In the genomic region with DNA sequence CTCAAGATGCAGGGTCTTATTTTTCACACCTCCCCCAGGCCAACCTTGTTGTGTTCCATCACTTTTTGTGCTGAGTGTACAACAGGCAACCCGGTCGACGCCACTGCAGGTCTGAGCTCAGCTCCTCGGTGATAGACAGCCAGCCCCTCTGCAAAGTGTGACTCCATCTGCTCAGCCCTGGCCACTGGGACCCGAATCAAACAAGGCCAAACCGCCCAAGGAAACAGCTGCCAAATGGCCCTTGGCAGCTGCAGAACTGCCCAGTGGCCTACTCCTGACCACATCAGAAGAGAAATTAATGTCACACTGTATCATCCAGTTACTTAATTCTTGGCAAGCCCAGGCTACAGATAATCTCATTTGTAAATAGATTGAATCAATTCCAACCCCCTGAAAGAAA, we compare ENCODE assay signal across 9 mouse cellular contexts.
A peak's percentile ranks its signal among the peaks of the same experiment; 100 is the strongest.
DNase-seq lines count a peak whose midpoint lies in the region; ATAC-seq lines count a peak whose summit lies in the region.
"Had no signal": no experiment of that assay in that cellular context is flagged by ENCODE, and none has a peak within 500 bp of the region (broad histone marks: within the 10 kb centered on the region; RNA-seq: fewer than 3 reads in every experiment).

No protein-coding gene starts in this region.

- H3K9me3 ChIP-seq in forebrain, embryonic 12.5 days: no peaks in the 10 kb centered on the region
- H3K9me3 ChIP-seq in forebrain, embryonic 10.5 days: no peaks in the 10 kb centered on the region
- no peaks in the 10 kb centered on the region for H3K9me3 ChIP-seq in hindbrain, embryonic 11.5 days (ENCODE audit: control insufficient read depth, low read length)
- H3K9me3 ChIP-seq in midbrain, embryonic 14.5 days (ENCODE audit: control insufficient read depth, low read length): no peaks in the 10 kb centered on the region

- no peak for DNase-seq in forebrain, embryonic 10.5 days (ENCODE audit: extremely low spot score, low spot score)
- peak; percentile 89 for DNase-seq in adrenal gland, adult 2 months
- DNase-seq in hindbrain, embryonic 11.5 days (ENCODE audit: low spot score): no peak
- peak; percentile 59 for DNase-seq in midbrain, embryonic 14.5 days
- DNase-seq in spleen, postnatal 14 days (ENCODE audit: low spot score in 2 of 2): no peak
- DNase-seq in thymus, postnatal 10 days (ENCODE audit: low spot score in 2 of 2): no peak
- DNase-seq in urinary bladder, postnatal 25 days (ENCODE audit: low spot score): no peak
- DNase-seq: B cell, adult 2 months had no signal

- H3K27me3 ChIP-seq in forebrain, embryonic 12.5 days: no peaks in the 10 kb centered on the region
- H3K27me3 ChIP-seq in forebrain, embryonic 10.5 days (ENCODE audit: poor library complexity, severe bottlenecking): no peaks in the 10 kb centered on the region; the same call in 1 of the 2 replicates
- H3K27me3 ChIP-seq in hindbrain, embryonic 11.5 days (ENCODE audit: control insufficient read depth, insufficient read depth, low read length): no peaks in the 10 kb centered on the region
- H3K27me3 ChIP-seq in midbrain, embryonic 14.5 days (ENCODE audit: control insufficient read depth, insufficient read depth, low read length): no peaks in the 10 kb centered on the region

- 76% methylated on average over 6 of the region's 6 CpGs for WGBS in forebrain, embryonic 12.5 days
- 82% methylated on average over 6 of the region's 6 CpGs for WGBS in forebrain, embryonic 10.5 days
- 78% methylated on average over 6 of the region's 6 CpGs for WGBS in hindbrain, embryonic 11.5 days
- 25% methylated on average over 6 of the region's 6 CpGs for WGBS in midbrain, embryonic 14.5 days

- no peak overlapping the region for H3K9ac ChIP-seq in forebrain, embryonic 12.5 days
- H3K9ac ChIP-seq in hindbrain, embryonic 11.5 days (ENCODE audit: low read depth, low read length): no peak overlapping the region
- no peak overlapping the region for H3K9ac ChIP-seq in midbrain, embryonic 14.5 days (replicated peaks; ENCODE audit: low read length)

- H3K4me2 ChIP-seq in forebrain, embryonic 12.5 days: no peak overlapping the region
- no peak overlapping the region for H3K4me2 ChIP-seq in hindbrain, embryonic 11.5 days (replicated peaks; ENCODE audit: low read depth, low read length)
- no peak overlapping the region for H3K4me2 ChIP-seq in midbrain, embryonic 14.5 days (ENCODE audit: low read length)

- ATAC-seq in forebrain, embryonic 12.5 days (ENCODE audit: low FRiP score): peak; percentile 39; the same call in 1 of the 2 replicates
- peak; percentile 43; the same call in 1 of the 2 replicates for ATAC-seq in hindbrain, embryonic 11.5 days (ENCODE audit: low FRiP score)
- ATAC-seq in midbrain, embryonic 14.5 days (ENCODE audit: low FRiP score, low TSS enrichment): peak; percentile 64; the same call in 1 of the 2 replicates

- H3K36me3 ChIP-seq in forebrain, embryonic 12.5 days (replicated peaks): no peaks in the 10 kb centered on the region
- H3K36me3 ChIP-seq in forebrain, embryonic 10.5 days (replicated peaks): no peaks in the 10 kb centered on the region
- no peaks in the 10 kb centered on the region for H3K36me3 ChIP-seq in hindbrain, embryonic 11.5 days (ENCODE audit: control insufficient read depth, insufficient read depth, low read length)
- H3K36me3 ChIP-seq in midbrain, embryonic 14.5 days (ENCODE audit: control insufficient read depth, insufficient read depth, low read length): no peaks in the 10 kb centered on the region

- no peak overlapping the region for H3K4me3 ChIP-seq in forebrain, embryonic 12.5 days (replicated peaks)
- H3K4me3 ChIP-seq in forebrain, embryonic 10.5 days: no peak overlapping the region
- no peak overlapping the region for H3K4me3 ChIP-seq in hindbrain, embryonic 11.5 days (ENCODE audit: low read depth, low read length)
- no peak overlapping the region for H3K4me3 ChIP-seq in midbrain, embryonic 14.5 days (replicated peaks; ENCODE audit: low read depth, low read length)

- H3K27ac ChIP-seq in forebrain, embryonic 12.5 days: no peak overlapping the region
- no peak overlapping the region for H3K27ac ChIP-seq in forebrain, embryonic 10.5 days
- no peak overlapping the region for H3K27ac ChIP-seq in hindbrain, embryonic 11.5 days (ENCODE audit: low read depth, low read length)
- H3K27ac ChIP-seq in midbrain, embryonic 14.5 days (replicated peaks; ENCODE audit: low read depth, low read length): peak overlapping the region; percentile 6; the same call in 1 of the 2 replicates

- H3K4me1 ChIP-seq in forebrain, embryonic 12.5 days: peaks cover 24% of the 10 kb centered on the region
- peaks cover 13% of the 10 kb centered on the region for H3K4me1 ChIP-seq in forebrain, embryonic 10.5 days
- peaks cover 6% of the 10 kb centered on the region; the same call in 1 of the 2 replicates for H3K4me1 ChIP-seq in hindbrain, embryonic 11.5 days (replicated peaks; ENCODE audit: control insufficient read depth, insufficient read depth, low read length)
- peaks cover 18% of the 10 kb centered on the region for H3K4me1 ChIP-seq in midbrain, embryonic 14.5 days (ENCODE audit: control insufficient read depth, insufficient read depth, low read length)

Comparison
In these comparisons a context has a peak if more than half of its experiments do, and no peak if none do; other contexts are left out.
1. DNase-seq: peak in adrenal gland, adult 2 months (single experiment) and midbrain, embryonic 14.5 days (single experiment); none in forebrain, embryonic 10.5 days (single experiment), hindbrain, embryonic 11.5 days (single experiment), spleen, postnatal 14 days (0 of 2), thymus, postnatal 10 days (0 of 2) and urinary bladder, postnatal 25 days (single experiment).
2. Peak in every context shown above with its lines, with median percentiles within 50 percentile points of each other: ATAC-seq.